In genomic region chr11:8460835-8461234, GRCm38 (mm10) we compare ENCODE assay signal across 17 mouse cellular contexts.
DNase-seq lines count a peak whose midpoint lies in the region; ATAC-seq lines count a peak whose summit lies in the region.
"Had no signal": no experiment of that assay in that cellular context is flagged by ENCODE, and none has a peak within 500 bp of the region (broad histone marks: within the 10 kb centered on the region; RNA-seq: fewer than 3 reads in every experiment).

No protein-coding gene starts in this region.

- peak overlapping the region; percentile 4; the same call in 1 of the 2 replicates for H3K9ac ChIP-seq in lung, embryonic 16.5 days (ENCODE audit: low read length)
- no peak overlapping the region for H3K9ac ChIP-seq in intestine, embryonic 16.5 days (ENCODE audit: low read depth, low read length)
- H3K9ac ChIP-seq in forebrain, embryonic 15.5 days (replicated peaks): no peak overlapping the region
- H3K9ac ChIP-seq: embryonic facial prominence, embryonic 12.5 days; forebrain, embryonic 13.5 days had no signal

- 80% methylated on average over 4 of the region's 4 CpGs for WGBS in lung, embryonic 16.5 days
- WGBS in intestine, embryonic 16.5 days: 54% methylated on average over 4 of the region's 4 CpGs
- WGBS in forebrain, embryonic 15.5 days: 79% methylated on average over 4 of the region's 4 CpGs

- H3K36me3 ChIP-seq in lung, embryonic 16.5 days (ENCODE audit: control insufficient read depth, insufficient read depth, low read length): peaks cover 15% of the 10 kb centered on the region
- H3K36me3 ChIP-seq in intestine, embryonic 16.5 days (ENCODE audit: control insufficient read depth, insufficient read depth, low read length): 0 out of 2 replicates have a peak, but pooled peaks cover 3% of the 10 kb centered on the region
- H3K36me3 ChIP-seq in forebrain, embryonic 15.5 days: no peaks in the 10 kb centered on the region

- intact Hi-C loops in left cerebral cortex, postnatal 25 days (cut with DNase I): no loop called here

- no peaks in the 10 kb centered on the region for H3K27me3 ChIP-seq in lung, embryonic 16.5 days (ENCODE audit: control insufficient read depth, insufficient read depth, low read depth, low read length)
- H3K27me3 ChIP-seq in intestine, embryonic 16.5 days (replicated peaks; ENCODE audit: control insufficient read depth, insufficient read depth, low read length): no peaks in the 10 kb centered on the region
- H3K27me3 ChIP-seq in forebrain, embryonic 15.5 days: no peaks in the 10 kb centered on the region
- H3K27me3 ChIP-seq: embryonic facial prominence, embryonic 12.5 days; forebrain, embryonic 13.5 days had no signal

- no peak overlapping the region for H3K27ac ChIP-seq in lung, embryonic 16.5 days (ENCODE audit: low read length)
- H3K27ac ChIP-seq in intestine, embryonic 16.5 days (ENCODE audit: low read length): no peak overlapping the region
- no peak overlapping the region for H3K27ac ChIP-seq in forebrain, embryonic 15.5 days (replicated peaks)
- H3K27ac ChIP-seq: embryonic facial prominence, embryonic 10.5 days; embryonic facial prominence, embryonic 12.5 days; forebrain, embryonic 13.5 days had no signal

- H3K4me2 ChIP-seq in lung, embryonic 16.5 days (ENCODE audit: low read depth, low read length): no peak overlapping the region
- H3K4me2 ChIP-seq in intestine, embryonic 16.5 days (ENCODE audit: low read depth, low read length): no peak overlapping the region
- no peak overlapping the region for H3K4me2 ChIP-seq in forebrain, embryonic 15.5 days (replicated peaks)
- H3K4me2 ChIP-seq: embryonic facial prominence, embryonic 12.5 days; forebrain, embryonic 13.5 days had no signal

- no peaks in the 10 kb centered on the region for H3K9me3 ChIP-seq in lung, embryonic 16.5 days (ENCODE audit: control insufficient read depth, low read length)
- no peaks in the 10 kb centered on the region for H3K9me3 ChIP-seq in intestine, embryonic 16.5 days (ENCODE audit: control insufficient read depth, low read length)
- H3K9me3 ChIP-seq in forebrain, embryonic 15.5 days: no peaks in the 10 kb centered on the region
- H3K9me3 ChIP-seq: embryonic facial prominence, embryonic 10.5 days; embryonic facial prominence, embryonic 12.5 days; forebrain, embryonic 13.5 days had no signal

- H3K4me1 ChIP-seq in lung, embryonic 16.5 days (replicated peaks; ENCODE audit: control insufficient read depth, insufficient read depth, low read length): peaks cover 68% of the 10 kb centered on the region
- H3K4me1 ChIP-seq in intestine, embryonic 16.5 days (ENCODE audit: control insufficient read depth, insufficient read depth, low read length): peaks cover 36% of the 10 kb centered on the region
- peaks cover 38% of the 10 kb centered on the region for H3K4me1 ChIP-seq in forebrain, embryonic 15.5 days

- ATAC-seq in lung, embryonic 16.5 days (ENCODE audit: low read depth): no peak
- ATAC-seq in intestine, embryonic 16.5 days: peak; percentile 51
- no peak for ATAC-seq in forebrain, embryonic 15.5 days (replicated peaks)
- ATAC-seq: forebrain, embryonic 13.5 days; forebrain, embryonic 16.5 days had no signal

- no peak for DNase-seq in lung, postnatal 25 days (ENCODE audit: low spot score)
- DNase-seq in left cerebral cortex, postnatal 25 days (ENCODE audit: low spot score in 2 of 2): no peak
- DNase-seq: adrenal gland, adult 2 months; adrenal gland, postnatal 10 days; adrenal gland, postnatal 36 days; cerebellum, adult 11-12 months; cerebellum, adult 2 months; cerebellum, adult 9-10 months; cerebellum, postnatal 10 days; cerebellum, postnatal 25 days had no signal

- H3K4me3 ChIP-seq in lung, embryonic 16.5 days (ENCODE audit: low read length): no peak overlapping the region
- no peak overlapping the region for H3K4me3 ChIP-seq in intestine, embryonic 16.5 days (ENCODE audit: low read length)
- H3K4me3 ChIP-seq in forebrain, embryonic 15.5 days: no peak overlapping the region
- H3K4me3 ChIP-seq: embryonic facial prominence, embryonic 10.5 days; embryonic facial prominence, embryonic 12.5 days; forebrain, embryonic 13.5 days had no signal
